Mouse (Mus musculus) natural killer cell, adult 2 months (primary cell): ENCODE measurements around the gene Klf9.
A peak's percentile ranks its signal among the peaks of the same experiment; 100 is the strongest.
"Not testable (repeated sequence)": the region's sequence is repeated elsewhere in the genome, so short reads cannot be mapped to it uniquely, and the experiment has no call there.

ENCODE experiments used
- DNase-seq, 2 experiments: peaks; one replicate each; pipeline ENCODE4 v3.0.0; 2022; ENCODE audit warnings: low spot score in 2 of 2

Klf9 gene

DNA sequence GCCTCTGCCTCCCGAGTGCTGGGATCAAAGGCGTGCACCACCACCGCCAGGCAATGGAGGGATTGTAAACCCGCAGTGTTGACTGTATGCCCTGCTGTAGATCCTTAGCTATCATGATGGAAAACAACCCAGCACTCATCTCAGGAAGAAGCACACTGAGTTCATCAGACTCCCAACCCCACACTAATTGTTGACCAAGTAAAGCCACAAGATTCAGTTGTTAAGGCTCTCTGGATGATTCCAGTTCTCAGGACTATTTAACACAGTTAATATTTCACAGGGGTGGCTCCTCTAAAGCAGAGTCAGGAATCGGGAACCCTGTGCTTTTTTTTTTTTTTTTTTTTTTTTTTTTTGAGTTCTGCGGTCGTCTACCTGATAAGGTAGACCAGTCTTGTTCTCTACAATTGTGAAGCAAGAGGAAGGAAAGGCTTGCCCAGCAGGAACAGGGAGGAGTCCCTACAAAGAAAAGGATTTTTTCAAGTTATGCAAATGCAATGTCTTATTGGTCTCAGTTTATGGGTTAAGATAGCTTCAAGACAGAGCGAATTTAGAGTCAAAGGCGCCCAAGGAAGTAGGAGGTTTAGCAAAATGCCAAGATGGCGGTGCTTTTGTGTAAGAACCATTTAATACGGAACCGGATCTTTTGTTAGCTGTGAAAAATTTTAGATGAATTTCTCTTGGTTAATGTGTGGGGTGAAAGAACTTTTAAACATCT lies 1.1 kb upstream of the Klf9 start:
- DNase-seq, result no peak

DNA sequence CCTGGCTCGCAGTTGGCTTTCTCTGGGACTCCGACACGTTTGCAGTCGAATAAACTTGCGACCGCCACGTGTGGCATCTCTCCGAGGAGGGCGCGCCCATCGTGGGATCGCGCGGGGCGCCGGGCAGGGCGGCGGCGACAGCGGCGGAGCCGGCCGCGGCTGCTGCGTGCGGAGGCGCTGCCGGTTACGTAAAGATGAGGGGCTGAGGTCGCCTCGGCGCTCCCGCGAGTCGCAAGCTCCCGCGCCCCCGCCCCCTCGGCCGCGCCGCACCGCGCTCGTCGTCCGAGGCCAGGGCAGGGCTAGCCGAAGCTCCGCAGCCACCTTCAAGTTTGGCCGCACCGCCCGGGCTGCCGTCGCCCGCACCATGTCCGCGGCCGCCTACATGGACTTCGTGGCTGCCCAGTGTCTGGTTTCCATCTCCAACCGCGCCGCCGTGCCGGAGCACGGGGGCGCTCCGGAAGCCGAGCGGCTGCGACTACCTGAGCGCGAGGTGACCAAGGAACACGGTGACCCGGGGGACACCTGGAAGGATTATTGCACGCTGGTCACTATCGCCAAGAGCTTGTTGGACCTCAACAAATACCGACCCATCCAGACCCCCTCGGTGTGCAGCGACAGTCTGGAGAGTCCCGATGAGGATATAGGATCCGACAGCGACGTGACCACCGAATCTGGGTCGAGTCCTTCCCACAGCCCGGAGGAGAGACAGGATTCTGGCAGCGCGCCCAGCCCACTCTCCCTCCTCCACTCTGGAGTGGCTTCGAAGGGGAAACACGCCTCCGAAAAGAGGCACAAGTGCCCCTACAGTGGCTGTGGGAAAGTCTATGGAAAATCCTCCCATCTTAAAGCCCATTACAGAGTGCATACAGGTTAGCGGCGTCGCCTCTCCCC lies 610 bp downstream of the Klf9 start:
- DNase-seq, result peak in 1 of 2 experiments; percentile 7

DNA sequence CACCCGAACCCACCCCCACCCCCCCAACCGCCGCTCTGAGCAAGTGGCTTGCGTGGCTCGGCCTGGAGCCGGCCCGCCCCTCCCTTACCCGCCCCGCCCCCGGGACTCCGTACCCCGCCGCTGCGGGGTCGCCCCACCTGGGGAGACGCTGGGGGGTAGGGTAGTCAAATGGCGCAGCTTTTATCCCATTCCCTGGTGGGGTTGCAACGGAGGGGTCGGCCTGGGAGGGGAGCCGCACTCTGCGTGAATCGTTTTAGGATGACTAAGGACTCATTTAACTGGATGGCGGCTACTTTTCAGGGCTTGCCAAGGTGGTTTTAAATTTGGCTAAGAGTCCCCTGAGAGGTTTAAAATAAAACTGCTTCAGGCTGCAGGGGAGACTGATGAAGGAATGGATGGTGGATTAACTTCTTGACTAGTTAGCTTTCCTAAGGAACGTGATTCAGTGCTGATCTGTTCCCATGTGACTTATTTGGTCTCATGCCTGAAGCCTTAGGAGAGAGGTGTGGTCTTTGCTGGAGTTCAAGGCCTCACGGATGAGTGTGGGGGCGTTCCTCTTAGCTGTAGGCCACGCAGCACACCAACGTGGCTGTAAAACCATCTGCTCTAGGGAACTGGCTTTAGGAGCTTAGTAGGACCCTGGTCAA lies 1.5 kb downstream of the Klf9 start:
- DNase-seq, result no peak

DNA sequence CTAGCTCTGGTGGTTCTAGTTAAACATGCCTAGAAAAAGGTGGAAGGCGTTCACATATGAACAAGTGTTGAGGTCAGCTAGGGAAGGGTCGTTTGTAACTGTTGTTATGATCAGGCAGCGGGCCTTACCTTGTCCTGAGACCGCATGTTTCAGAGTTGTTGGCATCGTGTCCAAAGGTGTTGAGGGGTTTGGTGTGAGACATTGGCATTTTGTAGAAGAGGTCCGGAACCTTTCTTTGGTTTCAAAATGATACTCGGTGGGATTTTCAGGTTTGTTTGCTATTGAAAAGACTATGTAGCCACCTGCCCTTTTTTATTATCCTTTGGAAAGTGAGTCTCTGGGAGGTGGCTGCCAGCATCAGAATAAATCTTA lies 2.0 kb downstream of the Klf9 start:
- DNase-seq, result no peak

DNA sequence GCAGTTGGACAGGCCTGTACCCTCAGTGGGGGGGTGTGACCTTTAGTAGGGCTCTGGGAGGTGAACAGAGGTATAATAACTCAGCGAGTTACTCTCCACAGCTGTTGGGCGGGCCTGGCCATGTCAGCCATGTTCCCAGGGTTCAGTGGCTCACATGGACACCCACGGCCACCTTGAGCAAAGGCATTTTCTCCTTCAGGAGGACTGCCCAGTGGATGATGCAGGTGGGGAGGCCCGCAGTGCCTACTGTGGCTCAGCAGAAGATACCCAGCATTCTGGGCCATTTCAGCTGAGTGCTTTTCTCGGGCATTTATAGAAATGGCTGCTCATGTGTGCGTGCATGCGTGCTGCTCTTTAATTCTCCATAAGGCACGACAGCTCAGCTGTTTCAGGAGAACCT lies 2.5 kb downstream of the Klf9 start:
- DNase-seq, result no peak

DNA sequence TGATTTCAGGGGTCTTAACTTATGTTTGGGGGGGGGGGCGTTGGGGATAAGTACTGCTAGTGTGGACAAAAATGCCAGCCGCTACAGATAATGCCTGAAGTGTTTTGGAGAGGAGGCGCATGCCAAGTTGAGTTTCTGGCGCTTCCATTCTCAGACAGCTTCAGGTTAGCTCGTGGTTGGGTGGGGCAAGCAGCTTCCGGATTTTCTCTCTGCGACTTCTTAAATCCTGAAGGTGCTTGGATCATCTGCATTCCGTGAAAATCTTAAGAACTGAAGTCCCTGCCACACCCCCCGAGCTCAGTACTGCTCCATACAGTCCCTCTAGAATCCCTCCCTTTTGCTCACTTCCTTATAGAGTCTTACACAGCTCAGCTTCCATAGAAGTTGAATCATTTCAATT lies 3.0 kb downstream of the Klf9 start:
- no peak for DNase-seq

DNA sequence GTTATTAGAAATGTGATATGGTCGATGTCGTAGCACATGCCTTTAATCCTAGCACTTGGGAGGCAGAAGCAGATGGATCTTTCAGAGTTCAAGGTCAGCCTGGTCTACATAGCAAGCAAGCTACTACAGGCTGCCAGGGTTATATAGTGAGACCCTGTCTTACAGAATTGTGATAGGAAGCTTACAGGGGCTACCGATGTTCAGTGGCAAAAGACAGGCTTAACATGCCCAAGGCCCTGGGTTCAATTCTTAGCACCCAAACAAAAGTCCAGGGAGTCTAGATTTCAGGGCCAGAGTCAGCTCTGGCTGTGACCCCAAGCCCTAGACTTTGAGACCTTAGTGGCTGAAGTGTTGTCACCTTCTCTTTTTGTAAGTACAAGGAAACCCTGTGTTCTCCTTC lies 4.1 kb downstream of the Klf9 start:
- no peak for DNase-seq

DNA sequence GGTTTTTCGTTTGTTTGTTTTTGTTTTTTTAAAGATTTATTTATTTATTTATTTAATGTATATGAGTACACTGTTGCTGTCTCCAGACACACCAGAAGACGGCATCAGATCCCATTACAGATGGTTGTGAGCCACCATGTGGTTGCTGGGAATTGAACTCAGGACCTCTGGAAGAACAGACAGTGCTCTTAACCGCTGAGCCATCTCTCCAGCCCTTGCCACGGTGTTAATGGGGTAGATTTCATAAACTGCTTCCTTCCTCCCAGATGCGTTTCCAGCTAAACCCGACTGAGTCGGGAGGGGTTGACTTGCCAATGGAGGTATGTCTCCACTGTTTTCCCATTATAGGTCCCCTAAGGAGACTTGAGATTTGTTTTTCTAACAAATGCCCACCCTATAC lies 4.5 kb downstream of the Klf9 start:
- DNase-seq, result not testable (repeated sequence)

DNA sequence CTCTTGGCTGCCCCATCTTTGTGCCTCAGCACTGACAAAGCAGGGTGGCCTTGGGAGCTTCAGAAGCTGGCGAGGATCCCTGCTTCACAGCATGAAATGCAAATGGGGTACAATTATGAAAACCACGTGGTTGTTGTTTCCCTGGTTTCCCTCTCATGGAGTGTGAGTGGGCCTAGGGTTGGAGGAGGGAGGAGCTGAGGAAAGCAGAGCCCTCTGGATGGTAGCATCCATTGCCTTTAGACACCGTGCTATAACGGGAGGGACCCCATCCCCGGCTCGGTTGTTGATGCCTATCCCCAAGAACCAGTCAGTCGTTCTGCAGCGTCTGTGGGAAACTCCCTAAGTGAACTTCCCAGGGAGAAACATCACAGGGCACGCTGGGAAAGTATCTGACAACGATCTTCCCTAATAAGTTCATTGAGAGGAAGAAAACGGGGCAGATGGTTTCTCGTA lies 5.4 kb downstream of the Klf9 start:
- no peak for DNase-seq

DNA sequence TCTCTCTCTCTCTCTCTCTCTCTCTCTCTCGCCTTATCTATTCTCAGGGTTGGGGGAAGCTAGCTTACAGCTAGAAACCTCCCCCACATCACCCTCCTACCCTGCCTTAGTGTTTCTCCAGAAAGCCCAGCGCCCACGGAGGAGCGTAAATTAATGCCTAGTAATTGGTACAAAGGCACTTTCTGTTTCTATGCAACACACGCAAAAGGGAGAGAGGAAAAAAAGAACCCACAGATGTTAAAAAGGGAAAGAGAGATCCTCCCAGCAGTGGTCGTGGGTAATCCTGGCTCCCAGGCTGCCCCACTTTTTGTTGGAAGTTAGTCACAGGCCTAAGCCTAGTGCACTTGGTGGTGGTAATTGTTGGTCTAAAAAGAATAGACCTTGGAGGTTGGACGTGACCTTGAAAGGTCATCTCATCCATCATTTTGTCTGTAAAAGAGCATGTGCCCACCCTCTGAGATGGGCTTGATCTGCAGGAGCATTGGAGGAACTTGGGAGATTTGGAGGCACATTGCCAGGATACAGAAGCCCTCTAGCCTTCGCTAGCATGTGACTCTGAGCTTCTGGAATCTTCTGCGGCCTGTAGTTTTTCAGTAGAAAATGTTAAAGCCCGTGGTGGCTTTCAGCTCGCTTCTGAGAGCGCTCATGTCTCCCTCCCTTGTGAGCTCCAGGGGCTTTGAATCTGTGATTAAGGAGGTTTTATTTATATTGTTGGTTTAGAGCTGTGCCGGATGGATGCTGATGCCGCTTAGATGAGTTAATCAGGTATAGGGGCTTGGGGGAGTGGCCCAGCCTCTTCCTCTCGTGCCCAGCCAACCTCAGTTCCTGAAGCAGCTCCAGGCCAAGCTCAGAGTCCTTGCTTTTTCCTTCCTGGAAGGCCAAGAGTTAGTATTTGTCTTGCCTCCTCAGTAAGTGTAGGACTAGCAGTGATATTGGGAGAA lies 6.3 kb downstream of the Klf9 start:
- no peak for DNase-seq

DNA sequence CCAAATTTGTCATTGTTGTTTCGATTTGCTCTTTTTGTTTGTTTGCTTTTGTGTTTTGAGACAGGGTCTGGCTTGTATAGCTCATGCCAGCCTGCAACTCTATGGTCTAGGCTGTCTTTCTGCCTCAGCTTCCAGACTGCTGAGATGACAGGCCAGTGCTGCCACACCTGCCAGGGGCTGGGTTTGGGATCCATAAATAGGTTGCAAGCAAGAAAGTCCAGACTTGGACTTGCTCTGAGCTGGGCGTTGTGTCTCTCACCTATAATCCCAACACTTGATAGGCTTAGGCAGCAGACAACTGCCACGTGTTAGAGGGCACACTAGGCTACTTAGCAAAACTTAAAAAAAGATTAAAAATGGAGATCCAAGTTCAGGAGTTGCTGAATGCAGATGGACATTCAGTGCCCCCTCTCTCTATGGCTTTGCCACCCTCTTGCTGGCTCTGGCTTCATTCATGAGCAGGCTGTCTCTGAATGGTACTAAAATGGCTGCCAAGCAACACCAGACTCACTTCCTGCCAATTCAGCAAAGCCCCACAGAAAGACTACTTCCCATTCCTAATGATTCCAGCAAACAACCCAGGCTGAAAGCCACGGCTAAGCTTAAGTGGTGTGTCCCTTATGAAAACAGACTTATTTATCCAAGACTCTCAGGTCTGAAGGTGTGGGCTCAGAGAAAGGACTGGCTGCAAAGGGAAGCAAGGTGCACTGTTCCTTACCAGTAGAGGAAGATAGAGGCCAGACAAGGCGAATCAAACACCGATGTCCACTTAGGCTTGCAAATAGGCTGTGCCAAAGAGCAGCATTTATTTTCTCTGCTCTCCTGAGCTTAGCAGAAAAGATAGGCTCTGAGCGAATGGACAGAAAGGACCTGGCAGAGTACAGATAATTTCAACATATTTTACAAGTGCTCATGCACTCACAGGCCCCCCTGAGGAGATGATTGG lies 8.7 kb downstream of the Klf9 start:
- no peak for DNase-seq

DNA sequence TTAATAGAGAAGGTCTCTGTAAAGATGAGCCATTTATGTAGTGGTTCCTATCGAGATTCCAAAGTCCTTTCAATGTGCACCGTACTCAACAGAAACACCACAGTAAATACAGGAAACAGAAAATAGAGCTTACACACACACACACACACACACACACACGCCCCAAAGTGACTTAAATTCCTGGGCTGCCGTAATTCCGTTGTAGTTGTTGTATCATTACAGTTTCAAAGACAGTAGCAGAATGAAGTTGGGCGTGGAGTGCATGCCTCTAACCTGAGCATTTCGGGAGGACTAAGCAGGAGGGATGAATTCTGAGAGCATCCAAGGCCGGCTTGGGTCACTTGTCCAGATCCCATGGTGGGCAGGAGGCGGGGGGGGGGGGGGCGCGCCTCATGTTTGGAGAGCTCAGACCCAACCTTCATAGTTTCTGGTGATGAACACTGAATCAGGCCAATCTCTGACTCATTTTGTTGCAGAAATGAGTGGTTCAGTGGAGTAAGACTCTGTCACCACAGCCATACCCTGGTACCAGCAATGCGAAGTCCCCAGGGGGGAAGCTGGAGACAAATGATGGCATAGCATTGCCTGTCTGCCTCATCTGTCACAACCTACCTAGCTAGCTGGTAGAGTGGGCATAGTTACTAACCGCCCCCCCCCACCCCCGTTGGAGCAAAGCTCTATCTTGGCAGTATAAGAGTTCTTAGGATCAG lies 9.7 kb downstream of the Klf9 start:
- no peak for DNase-seq

DNA sequence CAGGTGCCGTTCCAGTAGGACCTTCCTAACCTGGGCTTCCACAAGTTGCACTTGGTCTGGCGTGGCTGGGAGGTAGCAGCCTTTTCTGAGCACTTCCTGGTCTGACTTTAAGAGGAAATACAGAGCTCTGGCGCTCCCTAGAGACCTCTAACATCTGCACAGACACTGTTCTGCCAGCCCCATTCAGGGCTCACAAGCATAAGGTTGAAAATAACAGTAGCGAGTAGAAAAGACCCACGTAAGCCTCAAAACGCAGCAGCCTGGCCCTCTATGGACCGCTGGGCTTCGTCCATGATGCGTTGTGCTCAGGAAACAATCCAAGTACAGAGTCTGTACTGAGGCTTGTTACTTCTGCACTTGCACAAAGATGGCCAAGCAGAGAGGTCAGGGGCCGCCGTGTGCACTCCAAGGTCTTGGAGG lies 10.6 kb downstream of the Klf9 start:
- DNase-seq, result peak; percentile 30 to 67

DNA sequence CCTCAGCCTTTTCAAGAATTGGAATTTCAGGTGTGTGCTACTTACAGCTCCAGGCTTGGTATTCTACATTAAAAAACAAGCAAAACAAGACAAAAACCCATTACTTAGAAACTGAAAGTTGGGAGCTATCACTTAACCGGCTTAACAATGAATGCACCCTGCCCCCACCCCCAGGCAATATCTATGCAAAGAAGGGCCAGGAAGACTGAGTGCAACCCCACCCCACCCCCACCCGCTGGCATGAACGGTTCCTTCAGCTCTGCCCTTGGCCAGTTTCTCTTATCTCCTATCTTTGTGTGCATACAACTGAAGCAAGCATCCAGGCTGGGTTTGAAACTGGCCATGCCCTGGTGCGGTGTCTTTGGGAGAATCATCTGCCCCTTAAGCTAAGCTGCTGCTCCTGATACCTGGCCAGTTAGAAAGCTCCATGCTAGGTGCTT lies 11.2 kb downstream of the Klf9 start:
- no peak for DNase-seq

DNA sequence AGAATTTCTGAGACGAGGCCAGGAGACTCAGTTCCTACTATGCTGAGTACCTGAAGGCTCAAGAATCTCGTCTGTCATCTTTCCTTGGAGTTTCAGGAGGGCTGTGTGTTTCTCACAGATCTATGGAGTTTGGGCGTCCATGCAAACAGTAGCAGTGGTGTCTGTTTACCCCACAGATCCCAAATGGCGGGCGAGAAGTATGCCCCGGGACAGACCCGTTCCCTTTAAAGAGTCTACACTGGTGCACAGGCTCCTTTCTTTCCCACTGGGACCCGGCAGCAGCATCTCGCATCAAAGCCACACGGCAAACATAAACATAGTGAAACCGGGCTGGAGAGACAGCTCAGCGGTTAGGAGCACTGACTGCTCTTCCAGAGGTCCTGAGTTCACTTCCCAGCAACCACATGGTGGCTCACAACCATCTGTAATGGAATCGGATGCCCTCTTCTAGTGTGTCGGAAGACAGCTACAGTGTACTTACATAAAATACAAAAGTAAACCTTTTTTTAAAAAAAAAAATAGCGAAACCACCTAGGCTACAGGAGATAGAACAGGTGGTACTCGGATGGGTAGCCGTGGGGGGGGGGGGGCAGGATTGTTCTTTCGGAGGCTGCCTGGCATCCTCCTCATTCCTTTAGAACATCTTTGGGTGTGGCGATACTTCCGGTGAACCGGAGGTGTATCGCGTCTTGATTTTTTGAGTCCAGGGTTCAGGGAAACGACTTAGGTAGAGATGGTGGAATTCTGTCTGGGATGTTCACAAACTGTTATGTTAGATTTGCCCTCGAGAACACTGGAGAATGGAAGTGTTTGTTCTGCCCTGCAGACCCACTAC lies 12.0 kb downstream of the Klf9 start:
- DNase-seq, result no peak

DNA sequence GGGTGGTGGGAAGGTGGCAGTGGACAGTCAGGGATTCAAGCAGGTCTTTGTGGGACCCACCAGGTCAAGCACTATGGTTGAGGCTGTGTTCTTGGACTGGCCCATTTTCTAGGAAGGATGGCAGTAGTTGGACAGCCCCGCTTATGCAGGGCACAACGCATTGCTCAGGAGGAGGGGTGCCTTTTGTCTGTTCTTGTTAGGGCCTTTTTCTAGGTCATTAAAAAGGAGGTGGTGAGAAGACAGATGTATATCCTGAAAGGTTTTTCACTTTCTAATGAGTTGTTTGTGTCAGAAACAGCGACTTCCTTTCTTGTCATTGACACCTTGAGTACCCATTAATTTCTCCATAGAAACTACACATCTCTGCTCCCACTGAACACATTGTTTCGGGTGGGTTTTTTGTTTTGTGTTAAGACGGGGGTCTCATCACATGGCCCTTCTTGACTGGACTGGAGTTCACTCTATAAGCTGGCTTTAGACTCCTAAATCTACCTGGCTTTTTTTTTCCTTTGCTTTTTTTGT lies 12.6 kb downstream of the Klf9 start:
- no peak for DNase-seq

DNA sequence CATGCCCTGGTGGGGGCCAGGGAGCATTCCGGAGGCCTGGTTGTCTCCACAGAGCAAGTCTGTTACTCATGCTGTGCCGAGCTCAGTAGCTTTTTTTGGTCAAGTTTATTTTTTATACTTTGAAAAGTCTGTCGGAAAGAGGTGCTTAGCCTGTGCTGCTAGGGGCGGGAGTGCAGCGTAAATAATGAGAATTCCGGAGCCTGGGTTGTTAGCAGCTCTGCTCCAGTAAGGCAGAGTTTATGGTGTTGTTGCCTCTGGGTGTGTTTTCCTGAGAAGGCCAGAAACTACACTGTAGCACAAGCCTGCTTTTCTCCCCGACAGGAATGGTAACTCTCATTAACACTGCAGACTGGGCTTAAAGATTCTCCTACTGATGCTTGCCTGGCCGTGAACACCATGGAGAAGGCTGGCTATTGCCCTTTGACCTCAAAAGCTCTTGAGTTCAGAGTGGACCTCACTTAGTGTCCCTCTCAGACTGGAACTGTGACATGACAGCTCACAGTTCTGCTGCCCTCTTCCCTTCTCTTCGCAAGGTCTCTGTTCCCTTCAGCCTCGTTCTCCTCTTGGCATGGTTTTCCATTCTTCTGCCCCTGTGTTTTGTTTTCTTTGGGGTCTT lies 18.9 kb downstream of the Klf9 start:
- DNase-seq, result no peak

DNA sequence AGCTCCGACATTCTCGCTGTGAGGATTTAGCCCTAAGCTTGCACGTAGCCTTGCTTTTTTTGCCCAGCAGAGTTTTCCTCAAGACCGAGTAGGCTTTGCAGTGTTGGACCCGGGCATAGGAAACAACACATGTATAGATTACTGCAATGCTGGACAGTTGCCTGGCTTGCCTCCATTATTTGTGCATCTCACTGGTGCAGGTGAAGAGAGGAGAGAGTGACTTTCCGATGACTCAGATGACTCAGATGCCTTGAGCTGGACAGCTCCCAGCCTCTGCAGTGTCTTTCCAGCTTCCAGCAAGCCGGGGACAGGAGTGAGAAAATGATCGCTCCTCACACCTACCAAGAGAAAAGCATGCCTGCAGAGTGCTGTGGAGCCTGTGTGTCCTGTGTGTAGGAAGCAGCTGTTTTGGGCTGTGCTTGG lies 21.4 kb downstream of the Klf9 start:
- no peak for DNase-seq
